Mouse (Mus musculus) hindbrain, embryonic 14.5 days (tissue): ENCODE results near the gene Acot3. TPM values are rescaled to one million over a fixed set of nuclear protein-coding genes. Genes with fewer than 3 reads are reported as not detected.
"Not testable (repeated sequence)": the region's sequence is repeated elsewhere in the genome, so short reads cannot be mapped to it uniquely, and the experiment has no call there.

Experiments used
- ATAC-seq: fragments of 200-750 bp; cut with Nextera tagmentation; 2 replicates; pipeline ENCODE4 v1.8.0; 2017; ENCODE audit warnings: moderate number of reproducible peaks, mild to moderate bottlenecking, moderate TSS enrichment, moderate library complexity; ENCODE audit not compliant: low FRiP score
- DNase-seq: peaks from one replicate; pipeline ENCODE4 v3.0.0-alpha.2; 2015; ENCODE audit warnings: low spot score
- H3K27ac ChIP-seq: fragments of 300-500 bp; sonication (generic); 2 replicates; pipeline ENCODE4 v1.5.1; 2014; ENCODE audit warnings: mild to moderate bottlenecking, moderate library complexity
- H3K27me3 ChIP-seq: fragments of 300-500 bp; sonication (generic); 2 replicates; pipeline ENCODE4 v1.6.1; 2014; ENCODE audit warnings: mild to moderate bottlenecking, low read length, mixed read lengths; ENCODE audit not compliant: control insufficient read depth, insufficient read depth
- H3K36me3 ChIP-seq: fragments of 300-500 bp; sonication (generic); replicated peaks from 2 replicates; pipeline ENCODE4 v1.6.1; 2014; ENCODE audit not compliant: control insufficient read depth, insufficient read depth
- H3K4me1 ChIP-seq: fragments of 300-500 bp; sonication (generic); replicated peaks from 2 replicates; pipeline ENCODE4 v1.6.1; 2014; ENCODE audit warnings: antibody characterized with exemption, low read length, mixed read lengths; ENCODE audit not compliant: control insufficient read depth, insufficient read depth
- H3K4me2 ChIP-seq: fragments of 300-500 bp; sonication (generic); replicated peaks from 2 replicates; pipeline ENCODE4 v1.6.1; 2014; ENCODE audit warnings: mild to moderate bottlenecking, moderate library complexity
- H3K4me3 ChIP-seq: fragments of 300-500 bp; sonication (generic); replicated peaks from 2 replicates; pipeline ENCODE4 v1.5.1; 2014; ENCODE audit warnings: mild to moderate bottlenecking, low read length
- H3K9ac ChIP-seq: fragments of 300-500 bp; sonication (generic); 2 replicates; pipeline ENCODE4 v1.6.1; 2014
- H3K9me3 ChIP-seq: fragments of 300-500 bp; sonication (generic); 2 replicates; pipeline ENCODE4 v1.6.1; 2016; ENCODE audit warnings: low read length; ENCODE audit not compliant: control insufficient read depth
- WGBS: fragments of 180-500 bp; shearing (Covaris S2); extraction: QIAGEN DNeasy Blood & Tissue Kit; methylation state at CpG from one replicate; pipeline ENCODE4 v1.1.7; 2014; 5-methylcytosine and 5-hydroxymethylcytosine counted together
- polyA plus RNA-seq: library from polyadenylated mRNA; unstranded; fragments of >200 nt; fragmentation: Nextera tagmentation; extraction: Ambion mirVana; gene quantifications from 2 replicates; pipeline ENCODE4 v1.2.1, GENCODE M21; 2014

Acot3 gene
- polyA plus RNA-seq, 1 experiment from 2014 or later: 1.9 TPM

GRCm38 (mm10) chr12:84068986-84069385 lies 17.0 kb downstream of the Acot3 start, which contains the start of gene Acot5:
Gene Acot5, plus strand, starts transcription at chr12:84069325.
- Histone ChIP-seq H3K4me2 (peak within 1 kb of the TSS; percentile 55), H3K27me3 (peaks cover 33% of the 10 kb centered on the region), H3K9ac (peak within 1 kb of the TSS; percentile 47; the same call in 1 of the 2 replicates), H3K36me3 (no peaks in the 10 kb centered on the region), H3K4me1 (no peaks in the 10 kb centered on the region), H3K9me3 (no peaks in the 10 kb centered on the region), H3K27ac (no peak within 1 kb of the TSS), H3K4me3 (peak within 1 kb of the TSS; percentile 37)
- DNase-seq: no peak
- 65% methylated on average over 9 of the region's 9 CpGs for WGBS
- ATAC-seq: no peak

- peaks cover 33% of the 10 kb centered on the region for H3K27me3 ChIP-seq
- 1% methylated on average over 40 of the region's 52 CpGs for WGBS
- peak overlapping the region; percentile 47; the same call in 1 of the 2 replicates for H3K9ac ChIP-seq
These were observed 17.6 kb downstream of the Acot3 start for GRCm38 (mm10) chr12:84069582-84069981.

GRCm38 (mm10) chr12:84071696-84072095 lies 19.8 kb downstream of the Acot3 start:
- WGBS: 85% methylated on average over 2 of the region's 2 CpGs
- H3K36me3 ChIP-seq: no peaks in the 10 kb centered on the region

More at GRCm38 (mm10) chr12:84069582-84069981, 17.6 kb downstream of the Acot3 start:
- Histone ChIP-seq H3K4me3 (peak overlapping the region; percentile 37), H3K4me2 (peak overlapping the region; percentile 55)
- H3K9me3 ChIP-seq, H3K36me3 ChIP-seq, H3K4me1 ChIP-seq, ATAC-seq, H3K27ac ChIP-seq, DNase-seq: not testable (repeated sequence)

GRCm38 (mm10) chr12:84077371-84077990 lies 25.5 kb downstream of the Acot3 start:
- no peaks in the 10 kb centered on the region for H3K9me3 ChIP-seq
- H3K27me3 ChIP-seq: no peaks in the 10 kb centered on the region
- WGBS: 94% methylated on average over 4 of the region's 4 CpGs
- H3K4me2 ChIP-seq: no peak overlapping the region
- H3K27ac ChIP-seq: no peak overlapping the region
- no peaks in the 10 kb centered on the region for H3K4me1 ChIP-seq
- H3K36me3 ChIP-seq: no peaks in the 10 kb centered on the region
- DNase-seq: no peak
- no peak overlapping the region for H3K9ac ChIP-seq
- no peak overlapping the region for H3K4me3 ChIP-seq
- no peak for ATAC-seq

More at GRCm38 (mm10) chr12:84071696-84072095, 19.8 kb downstream of the Acot3 start:
- Histone ChIP-seq H3K9me3 (no peaks in the 10 kb centered on the region), H3K9ac (no peak overlapping the region), H3K27ac (no peak overlapping the region), H3K27me3 (peaks cover 33% of the 10 kb centered on the region), H3K4me2 (no peak overlapping the region), H3K4me3 (no peak overlapping the region), H3K4me1 (no peaks in the 10 kb centered on the region)
- ATAC-seq (no peak), DNase-seq (no peak)

- Histone ChIP-seq H3K9me3 (no peaks in the 10 kb centered on the region), H3K36me3 (no peaks in the 10 kb centered on the region), H3K27ac (no peak overlapping the region), H3K4me2 (no peak overlapping the region), H3K9ac (no peak overlapping the region), H3K4me1 (no peaks in the 10 kb centered on the region), H3K4me3 (no peak overlapping the region), H3K27me3 (no peaks in the 10 kb centered on the region)
- no peak for DNase-seq
- WGBS: 88% methylated on average over 2 of the region's 2 CpGs
- ATAC-seq: no peak
These were observed 31.9 kb downstream of the Acot3 start for GRCm38 (mm10) chr12:84083842-84084241.

GRCm38 (mm10) chr12:84084581-84084980 lies 32.6 kb downstream of the Acot3 start:
- Histone ChIP-seq H3K9ac (no peak overlapping the region), H3K4me1 (no peaks in the 10 kb centered on the region), H3K27ac (no peak overlapping the region), H3K4me3 (no peak overlapping the region), H3K4me2 (no peak overlapping the region), H3K27me3 (no peaks in the 10 kb centered on the region), H3K9me3 (peaks cover 3% of the 10 kb centered on the region; the same call in 1 of the 2 replicates), H3K36me3 (no peaks in the 10 kb centered on the region)
- ATAC-seq (no peak), DNase-seq (no peak)
- WGBS: 89% methylated on average over 4 of the region's 4 CpGs

- not testable (repeated sequence) for H3K4me3 ChIP-seq, H3K4me2 ChIP-seq, H3K4me1 ChIP-seq, ATAC-seq, H3K27ac ChIP-seq, H3K9ac ChIP-seq, H3K9me3 ChIP-seq, H3K27me3 ChIP-seq, DNase-seq, H3K36me3 ChIP-seq
- WGBS: 92% methylated on average over 5 of the region's 5 CpGs
These were observed 42.7 kb downstream of the Acot3 start for GRCm38 (mm10) chr12:84094666-84095065.

GRCm38 (mm10) chr12:84099605-84100004 lies 47.7 kb downstream of the Acot3 start:
- no peaks in the 10 kb centered on the region for H3K27me3 ChIP-seq
- H3K4me1 ChIP-seq: peaks cover 5% of the 10 kb centered on the region; the same call in 1 of the 2 replicates
- no peaks in the 10 kb centered on the region for H3K36me3 ChIP-seq
- no peak overlapping the region for H3K27ac ChIP-seq
- WGBS: 97% methylated on average over 2 of the region's 2 CpGs
- DNase-seq: no peak
- ATAC-seq: no peak
- no peak overlapping the region for H3K4me2 ChIP-seq
- H3K4me3 ChIP-seq: no peak overlapping the region
- H3K9me3 ChIP-seq: no peaks in the 10 kb centered on the region
- no peak overlapping the region for H3K9ac ChIP-seq

- Histone ChIP-seq H3K27me3 (no peaks in the 10 kb centered on the region), H3K36me3 (no peaks in the 10 kb centered on the region), H3K9me3 (no peaks in the 10 kb centered on the region), H3K4me1 (peaks cover 5% of the 10 kb centered on the region; the same call in 1 of the 2 replicates), H3K27ac (no peak overlapping the region), H3K9ac (peak overlapping the region; percentile 65; the same call in 1 of the 2 replicates), H3K4me2 (peak overlapping the region; percentile 83), H3K4me3 (peak overlapping the region; percentile 47; the same call in 1 of the 2 replicates)
- no peak for DNase-seq
- 32% methylated on average over 1 of the region's 1 CpGs for WGBS
- no peak for ATAC-seq
These were observed 48.1 kb downstream of the Acot3 start for GRCm38 (mm10) chr12:84100071-84100470.
